Mouse (Mus musculus): Measurements from ENCODE around the gene Neto2. TPM values are rescaled to one million over a fixed set of nuclear protein-coding genes. Genes with fewer than 3 reads are reported as not detected.
A peak's percentile ranks its signal among the peaks of the same experiment; 100 is the strongest.

Gene Neto2
- polyA plus RNA-seq (2015; fragmentation: Nextera tagmentation; extraction: Ambion mirVana): 0.88 and 1.5 TPM in 2 replicates

DNA sequence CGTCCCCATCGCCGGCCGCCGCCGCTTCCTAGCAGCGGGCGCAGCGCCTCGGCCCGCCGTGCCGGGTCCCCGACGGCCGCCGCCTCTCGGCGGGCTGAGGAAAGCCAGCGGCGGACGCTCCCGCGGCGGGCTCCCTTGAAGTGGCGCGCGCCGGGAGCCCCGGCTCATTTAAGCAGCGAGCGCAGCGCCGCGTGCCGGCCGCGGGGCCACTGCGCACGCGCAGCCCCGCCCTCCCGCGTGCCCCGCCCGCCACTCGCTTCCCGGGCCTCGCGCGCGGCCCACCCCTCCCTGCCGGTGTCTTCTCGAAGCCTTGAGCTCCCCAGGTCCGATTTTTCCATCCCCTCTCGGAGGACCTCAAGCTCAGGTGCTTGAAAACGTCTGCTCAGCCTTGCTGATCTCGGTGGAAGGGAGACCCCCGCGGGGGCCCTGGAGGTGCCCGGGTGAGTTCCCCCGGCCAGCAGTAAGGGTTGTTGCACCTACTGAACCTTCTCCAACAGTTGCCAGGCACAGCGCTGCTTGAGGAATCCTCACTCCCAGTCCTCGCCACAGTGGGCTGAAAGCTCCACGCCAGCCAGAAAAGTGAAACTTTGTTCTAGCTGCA, at the start of gene Neto2:
Gene Neto2, minus strand, starts transcription at position 174 of the 601 bp plus-strand sequence.
- Histone ChIP-seq H3K4me3 (ENCODE audit: low read depth, low read length) (peak within 1 kb of the TSS; percentile 49), H3K9ac (replicated peaks; ENCODE audit: low read depth) (0 out of 2 replicates have a peak within 1 kb of the TSS, but pooled peaks have one; percentile 8), H3K27me3 (replicated peaks; ENCODE audit: insufficient read depth, low read length) (0 out of 2 replicates have a peak, but pooled peaks cover 4% of the 10 kb centered on the region), H3K4me1 (ENCODE audit: insufficient read depth, low read depth, low read length) (peaks cover 6% of the 10 kb centered on the region; the same call in 1 of the 2 replicates), H3K9me3 (ENCODE audit: low read length) (no peaks in the 10 kb centered on the region), H3K27ac (ENCODE audit: low read length) (no peak within 1 kb of the TSS), H3K4me2 (replicated peaks; ENCODE audit: low read depth, low read length) (peak within 1 kb of the TSS; percentile 98), H3K36me3 (ENCODE audit: insufficient read depth, low read length) (no peaks in the 10 kb centered on the region)
- DNase-seq (ENCODE audit: low spot score) (peak; percentile 70), ATAC-seq (peak; percentile 91)
- 10% methylated on average over 35 of the region's 65 CpGs for WGBS
- TF ChIP-seq EP300 (IDR thresholded peaks at IDR 0.05) (no peak), CTCF (IDR thresholded peaks at IDR 0.05) (no peak)

DNA sequence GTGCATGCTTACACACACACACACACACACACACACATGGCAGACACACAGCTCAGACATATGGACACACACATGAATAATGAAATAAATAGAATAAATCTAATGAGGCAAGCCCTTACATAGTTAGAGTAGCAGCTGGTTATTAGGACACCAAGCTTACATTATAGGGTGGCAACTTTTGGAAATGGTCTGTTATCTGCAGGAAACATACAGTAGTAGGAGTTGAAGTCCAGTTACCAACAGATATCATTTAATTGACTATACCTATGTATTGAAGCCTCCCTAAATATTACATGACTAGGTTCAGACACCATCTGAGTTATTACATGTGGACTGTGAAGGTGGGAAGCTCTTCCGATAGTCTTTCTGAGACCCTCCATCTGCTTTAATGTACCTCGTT, 44.3 kb upstream of the Neto2 start:
- DNase-seq (ENCODE audit: low spot score): no peak
- no peak overlapping the region for H3K4me3 ChIP-seq (ENCODE audit: low read depth, low read length)
- H3K9me3 ChIP-seq (ENCODE audit: low read length): no peaks in the 10 kb centered on the region
- 96% methylated on average over 2 of the region's 2 CpGs for WGBS
- no peak overlapping the region for H3K9ac ChIP-seq (replicated peaks; ENCODE audit: low read depth)
- no peaks in the 10 kb centered on the region for H3K36me3 ChIP-seq (ENCODE audit: insufficient read depth, low read length)
- no peaks in the 10 kb centered on the region for H3K27me3 ChIP-seq (replicated peaks; ENCODE audit: insufficient read depth, low read length)
- no peaks in the 10 kb centered on the region for H3K4me1 ChIP-seq (ENCODE audit: insufficient read depth, low read depth, low read length)
- TF ChIP-seq EP300 (IDR thresholded peaks at IDR 0.05): no peak
- H3K4me2 ChIP-seq (replicated peaks; ENCODE audit: low read depth, low read length): no peak overlapping the region
- no peak for ATAC-seq
- H3K27ac ChIP-seq (ENCODE audit: low read length): no peak overlapping the region

DNA sequence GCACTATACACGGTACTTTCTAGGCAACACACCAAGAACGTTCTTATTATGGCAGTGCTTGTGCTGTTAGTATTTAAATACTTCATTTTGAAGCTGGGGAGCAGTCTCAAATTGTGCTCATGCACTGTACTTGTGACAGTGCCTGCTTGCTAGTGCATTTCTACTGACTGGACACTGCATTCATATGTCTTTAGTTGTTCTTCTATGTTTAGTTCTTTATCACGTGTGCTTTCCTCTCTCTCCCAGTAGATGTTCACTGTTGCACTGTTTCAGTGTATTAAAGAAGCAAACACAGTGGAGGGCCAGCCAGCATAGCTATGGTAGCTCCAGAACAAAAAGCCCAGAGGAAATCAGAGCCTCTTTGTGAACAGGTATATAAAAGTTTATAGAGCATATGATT, 29.8 kb upstream of the Neto2 start:
- Histone ChIP-seq H3K4me2 (replicated peaks; ENCODE audit: low read depth, low read length) (no peak overlapping the region), H3K27me3 (replicated peaks; ENCODE audit: insufficient read depth, low read length) (no peaks in the 10 kb centered on the region), H3K36me3 (ENCODE audit: insufficient read depth, low read length) (no peaks in the 10 kb centered on the region), H3K27ac (ENCODE audit: low read length) (no peak overlapping the region), H3K4me1 (ENCODE audit: insufficient read depth, low read depth, low read length) (no peaks in the 10 kb centered on the region), H3K9ac (replicated peaks; ENCODE audit: low read depth) (no peak overlapping the region), H3K4me3 (ENCODE audit: low read depth, low read length) (no peak overlapping the region), H3K9me3 (ENCODE audit: low read length) (no peaks in the 10 kb centered on the region)
- DNase-seq (ENCODE audit: low spot score): no peak
- WGBS: 81% methylated on average over 3 of the region's 3 CpGs
- ATAC-seq: no peak
- TF ChIP-seq EP300 (IDR thresholded peaks at IDR 0.05) (no peak), CTCF (IDR thresholded peaks at IDR 0.05) (no peak)

DNA sequence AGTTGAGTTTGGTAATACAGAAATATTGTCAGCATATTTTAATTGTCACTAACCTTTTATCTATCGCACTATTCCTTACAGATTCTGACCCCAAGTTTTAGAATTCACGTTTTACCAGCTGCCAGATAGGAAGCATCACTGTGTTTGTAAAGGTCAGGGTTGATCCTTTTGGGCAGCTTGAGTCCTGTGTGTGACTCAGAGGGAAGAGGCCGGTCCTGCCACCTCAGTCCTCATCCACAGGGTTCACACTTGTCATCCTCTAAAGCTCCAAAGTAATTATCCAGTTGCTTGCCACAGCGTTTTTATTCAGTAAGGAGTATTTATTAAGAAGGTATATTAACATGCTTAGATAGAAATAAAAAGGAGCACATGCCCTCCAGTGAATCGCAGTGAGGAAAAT, 16.5 kb upstream of the Neto2 start:
- H3K4me3 ChIP-seq (ENCODE audit: low read depth, low read length): no peak overlapping the region
- TF ChIP-seq CTCF (IDR thresholded peaks at IDR 0.05) (no peak), EP300 (IDR thresholded peaks at IDR 0.05) (no peak)
- H3K4me2 ChIP-seq (replicated peaks; ENCODE audit: low read depth, low read length): no peak overlapping the region
- no peak overlapping the region for H3K9ac ChIP-seq (replicated peaks; ENCODE audit: low read depth)
- H3K9me3 ChIP-seq (ENCODE audit: low read length): no peaks in the 10 kb centered on the region
- ATAC-seq: no peak
- H3K4me1 ChIP-seq (ENCODE audit: insufficient read depth, low read depth, low read length): no peaks in the 10 kb centered on the region
- no peaks in the 10 kb centered on the region; the same call in 1 of the 2 replicates for H3K36me3 ChIP-seq (ENCODE audit: insufficient read depth, low read length)
- 80% methylated on average over 5 of the region's 5 CpGs for WGBS
- DNase-seq (ENCODE audit: low spot score): no peak
- H3K27ac ChIP-seq (ENCODE audit: low read length): no peak overlapping the region
- no peaks in the 10 kb centered on the region for H3K27me3 ChIP-seq (replicated peaks; ENCODE audit: insufficient read depth, low read length)

DNA sequence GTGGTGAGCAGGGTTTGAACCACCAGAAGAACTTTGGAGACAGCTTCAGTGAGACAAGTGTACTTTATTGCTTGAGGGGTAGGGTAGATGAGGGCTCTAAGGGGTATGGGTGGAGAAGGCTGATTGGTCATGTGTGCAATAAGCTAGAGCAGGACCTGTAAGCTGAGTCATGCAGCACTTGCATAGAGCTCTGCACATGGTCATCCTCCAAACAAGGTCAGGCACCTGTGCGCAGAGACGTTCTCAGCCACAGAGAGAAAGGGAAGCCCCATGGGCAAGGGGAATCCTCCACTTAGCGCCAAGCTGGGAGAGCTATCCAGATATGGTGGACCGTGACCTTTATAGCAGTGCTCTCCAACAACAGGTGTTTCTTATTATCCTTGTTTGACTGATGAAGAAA, 16.0 kb upstream of the Neto2 start:
- no peak for ATAC-seq
- Histone ChIP-seq H3K36me3 (ENCODE audit: insufficient read depth, low read length) (no peaks in the 10 kb centered on the region; the same call in 1 of the 2 replicates), H3K9me3 (ENCODE audit: low read length) (no peaks in the 10 kb centered on the region), H3K9ac (replicated peaks; ENCODE audit: low read depth) (no peak overlapping the region), H3K4me3 (ENCODE audit: low read depth, low read length) (no peak overlapping the region), H3K4me2 (replicated peaks; ENCODE audit: low read depth, low read length) (no peak overlapping the region), H3K27ac (ENCODE audit: low read length) (no peak overlapping the region), H3K4me1 (ENCODE audit: insufficient read depth, low read depth, low read length) (no peaks in the 10 kb centered on the region), H3K27me3 (replicated peaks; ENCODE audit: insufficient read depth, low read length) (no peaks in the 10 kb centered on the region)
- DNase-seq (ENCODE audit: low spot score): no peak
- TF ChIP-seq CTCF (IDR thresholded peaks at IDR 0.05) (no peak), EP300 (IDR thresholded peaks at IDR 0.05) (no peak)
- 87% methylated on average over 4 of the region's 4 CpGs for WGBS

DNA sequence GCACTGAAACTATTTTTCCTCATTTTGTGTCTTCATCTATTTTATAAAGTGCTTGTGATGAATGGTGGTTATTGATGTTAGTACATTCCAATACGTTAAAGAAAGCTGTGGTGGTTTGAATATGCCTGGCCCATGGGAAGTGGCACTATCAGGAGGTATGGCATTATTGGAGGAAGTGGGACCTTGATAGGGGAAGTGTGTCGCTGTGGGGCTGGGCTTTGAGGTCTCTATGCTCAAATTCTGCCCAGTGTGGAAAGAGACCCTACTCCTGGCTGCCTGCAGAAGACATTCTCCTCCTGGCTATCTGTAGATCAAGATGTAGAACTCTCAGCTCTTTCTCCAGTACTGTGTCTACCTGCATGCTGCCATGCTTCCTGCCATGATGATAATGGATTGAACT, 6.3 kb upstream of the Neto2 start:
- WGBS: 63% methylated on average over 2 of the region's 2 CpGs
- ATAC-seq (no peak), DNase-seq (ENCODE audit: low spot score) (no peak)
- H3K9me3 ChIP-seq (ENCODE audit: low read length): no peaks in the 10 kb centered on the region
- H3K4me3 ChIP-seq (ENCODE audit: low read depth, low read length): no peak overlapping the region
- no peaks in the 10 kb centered on the region for H3K4me1 ChIP-seq (ENCODE audit: insufficient read depth, low read depth, low read length)
- no peaks in the 10 kb centered on the region for H3K36me3 ChIP-seq (ENCODE audit: insufficient read depth, low read length)
- no peak overlapping the region for H3K9ac ChIP-seq (replicated peaks; ENCODE audit: low read depth)
- TF ChIP-seq EP300 (IDR thresholded peaks at IDR 0.05): no peak
- TF ChIP-seq CTCF (IDR thresholded peaks at IDR 0.05): no peak
- H3K4me2 ChIP-seq (replicated peaks; ENCODE audit: low read depth, low read length): no peak overlapping the region
- no peak overlapping the region for H3K27ac ChIP-seq (ENCODE audit: low read length)
- H3K27me3 ChIP-seq (replicated peaks; ENCODE audit: insufficient read depth, low read length): no peaks in the 10 kb centered on the region

All from lung, postnatal 0 days (tissue).